Mouse (Mus musculus) stomach, embryonic 15.5 days (tissue): ENCODE measurements around the gene Iqcc. TPM values are rescaled to one million over a fixed set of nuclear protein-coding genes. Genes with fewer than 3 reads are reported as not detected.

Experiments used
- ATAC-seq: fragments of 200-750 bp; cut with Nextera tagmentation; 2 replicates; pipeline ENCODE4 v1.8.0; 2017; ENCODE audit warnings: low read depth, moderate number of reproducible peaks, moderate TSS enrichment; ENCODE audit not compliant: insufficient read depth, low FRiP score
- H3K27ac ChIP-seq: fragments of 300-500 bp; sonication (generic); 2 replicates; pipeline ENCODE4 v1.5.1; 2015; ENCODE audit warnings: mild to moderate bottlenecking, inconsistent platforms
- H3K27me3 ChIP-seq: fragments of 300-500 bp; sonication (generic); replicated peaks from 2 replicates; pipeline ENCODE4 v1.6.1; 2015; ENCODE audit warnings: inconsistent platforms
- H3K36me3 ChIP-seq: fragments of 300-500 bp; sonication (generic); 2 replicates; pipeline ENCODE4 v1.6.1; 2015; ENCODE audit warnings: inconsistent platforms
- H3K4me1 ChIP-seq: fragments of 300-500 bp; sonication (generic); 2 replicates; pipeline ENCODE4 v1.6.1; 2015; ENCODE audit warnings: inconsistent platforms
- H3K4me2 ChIP-seq: fragments of 300-500 bp; sonication (generic); 2 replicates; pipeline ENCODE4 v1.6.1; 2015; ENCODE audit warnings: mild to moderate bottlenecking, inconsistent platforms
- H3K4me3 ChIP-seq: fragments of 300-500 bp; sonication (generic); replicated peaks from 2 replicates; pipeline ENCODE4 v1.5.1; 2015; ENCODE audit warnings: inconsistent platforms
- H3K9ac ChIP-seq: fragments of 300-500 bp; sonication (generic); 2 replicates; pipeline ENCODE4 v1.6.1; 2015; ENCODE audit warnings: inconsistent platforms
- H3K9me3 ChIP-seq: fragments of 300-500 bp; sonication (generic); 2 replicates; pipeline ENCODE4 v1.6.1; 2016; ENCODE audit warnings: inconsistent platforms
- WGBS: fragments of 180-500 bp; shearing (Covaris S2); methylation state at CpG from one replicate; pipeline ENCODE4 v1.1.7; 2015; 5-methylcytosine and 5-hydroxymethylcytosine counted together
- polyA plus RNA-seq: library from polyadenylated mRNA; unstranded; fragments of >200 nt; fragmentation: Nextera tagmentation; extraction: Ambion mirVana; gene quantifications from 2 replicates; pipeline ENCODE4 v1.2.1, GENCODE M21; 2015

Iqcc gene
- polyA plus RNA-seq, 1 experiment from 2014 or later, result 25.0 TPM

DNA sequence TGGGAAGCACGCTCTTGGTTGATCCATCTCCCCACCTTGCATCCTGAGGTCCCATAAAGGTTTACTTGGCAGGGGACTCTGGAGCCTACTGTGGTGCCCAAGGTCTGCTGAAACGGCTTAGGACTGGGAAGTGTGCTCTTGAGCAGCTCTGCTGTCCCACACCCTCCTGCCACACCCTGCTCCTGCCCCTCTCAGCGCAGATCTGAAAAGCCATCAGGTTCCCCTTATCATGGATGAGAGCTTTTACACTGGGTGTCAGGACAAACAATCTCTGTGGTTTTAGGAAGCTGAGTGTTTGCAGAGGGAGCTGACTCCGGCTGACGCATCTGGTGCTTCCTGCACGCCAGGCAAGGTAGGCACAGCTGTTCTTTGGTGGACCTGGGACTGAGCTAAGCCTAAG is 15.0 kb upstream of the Iqcc start:
- H3K4me3 ChIP-seq, result no peak overlapping the region
- peaks cover 6% of the 10 kb centered on the region; the same call in 1 of the 2 replicates for H3K4me1 ChIP-seq
- no peaks in the 10 kb centered on the region for H3K9me3 ChIP-seq
- no peaks in the 10 kb centered on the region for H3K27me3 ChIP-seq
- H3K36me3 ChIP-seq, result peaks cover 77% of the 10 kb centered on the region
- H3K27ac ChIP-seq, result no peak overlapping the region
- ATAC-seq, result 0 out of 2 replicates have a peak, but pooled peaks have one; percentile 30
- WGBS, result 84% methylated on average over 6 of the region's 6 CpGs
- H3K9ac ChIP-seq, result no peak overlapping the region
- no peak overlapping the region for H3K4me2 ChIP-seq

DNA sequence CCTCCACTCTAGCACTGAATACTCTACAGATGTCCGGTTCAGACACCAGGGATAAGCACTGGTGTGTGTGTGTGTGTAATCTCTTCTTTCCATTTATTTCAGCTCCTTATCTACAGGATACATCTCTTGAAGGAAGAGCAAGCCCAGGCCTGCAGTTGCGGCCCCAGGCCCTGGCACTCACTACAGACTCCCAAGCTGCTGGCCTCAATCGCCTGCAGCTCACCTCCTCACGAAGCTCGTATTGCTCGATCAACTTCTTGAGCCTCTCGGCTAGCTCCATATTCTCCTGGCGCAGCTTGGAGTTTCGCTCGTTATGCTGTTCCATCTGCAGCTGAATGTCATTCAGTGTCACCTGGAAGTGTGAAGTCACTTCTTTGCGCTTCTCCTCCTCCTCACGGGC is 13.0 kb upstream of the Iqcc start:
- H3K27ac ChIP-seq, result no peak overlapping the region
- H3K4me1 ChIP-seq, result 0 out of 2 replicates have a peak, but pooled peaks cover 3% of the 10 kb centered on the region
- 90% methylated on average over 12 of the region's 12 CpGs for WGBS
- no peaks in the 10 kb centered on the region for H3K27me3 ChIP-seq
- no peak overlapping the region for H3K4me3 ChIP-seq
- no peaks in the 10 kb centered on the region for H3K9me3 ChIP-seq
- peaks cover 81% of the 10 kb centered on the region for H3K36me3 ChIP-seq
- no peak for ATAC-seq
- no peak overlapping the region for H3K4me2 ChIP-seq
- no peak overlapping the region for H3K9ac ChIP-seq

DNA sequence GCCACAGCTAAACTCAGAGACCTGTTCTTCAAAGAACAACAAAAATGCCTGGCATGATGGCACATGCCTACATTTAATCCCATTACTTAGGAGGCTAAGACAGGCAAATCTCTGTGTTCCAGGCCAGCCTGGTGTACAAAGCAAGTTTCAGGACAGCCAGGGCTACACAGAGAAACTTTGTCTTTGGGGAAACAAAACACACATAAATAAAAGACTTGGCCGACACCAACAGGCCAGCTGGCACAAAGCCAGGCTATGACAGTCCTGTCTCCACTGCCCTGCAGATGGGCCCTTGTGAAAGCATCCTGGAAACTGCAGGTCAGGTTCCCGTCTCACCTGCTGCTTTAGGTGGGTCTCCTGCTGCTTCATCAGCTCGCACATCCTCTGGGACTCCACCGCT is 12.0 kb upstream of the Iqcc start:
- Histone ChIP-seq H3K9ac (no peak overlapping the region), H3K4me2 (no peak overlapping the region), H3K27ac (no peak overlapping the region), H3K27me3 (no peaks in the 10 kb centered on the region), H3K4me1 (0 out of 2 replicates have a peak, but pooled peaks cover 3% of the 10 kb centered on the region), H3K4me3 (no peak overlapping the region), H3K36me3 (peaks cover 76% of the 10 kb centered on the region), H3K9me3 (no peaks in the 10 kb centered on the region)
- WGBS, result 78% methylated on average over 4 of the region's 4 CpGs
- ATAC-seq, result no peak

DNA sequence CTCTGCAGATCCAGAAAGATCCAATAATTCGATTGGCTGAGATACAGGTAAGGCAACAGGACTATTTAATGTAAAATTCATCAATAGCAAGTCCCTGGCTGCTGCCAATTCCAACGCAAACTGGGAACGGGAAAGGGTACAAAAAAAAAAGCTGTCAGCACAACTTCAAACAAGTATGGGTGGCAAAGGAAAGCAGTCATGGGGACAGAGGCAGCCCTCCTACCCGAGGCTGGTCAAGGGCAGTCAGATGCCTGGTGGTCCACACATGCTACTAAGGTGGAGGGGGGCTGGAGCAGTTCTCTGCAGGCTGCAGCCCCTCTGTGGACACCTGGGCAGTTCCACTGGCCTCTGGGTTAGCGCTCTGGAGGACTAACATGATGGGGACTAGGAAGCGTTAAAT is 7.1 kb upstream of the Iqcc start:
- H3K4me1 ChIP-seq, result peaks cover 31% of the 10 kb centered on the region
- 70% methylated on average over 6 of the region's 6 CpGs for WGBS
- no peaks in the 10 kb centered on the region for H3K27me3 ChIP-seq
- H3K9ac ChIP-seq, result no peak overlapping the region
- H3K4me3 ChIP-seq, result no peak overlapping the region
- no peak for ATAC-seq
- H3K9me3 ChIP-seq, result no peaks in the 10 kb centered on the region
- no peak overlapping the region for H3K27ac ChIP-seq
- no peak overlapping the region for H3K4me2 ChIP-seq
- peaks cover 38% of the 10 kb centered on the region for H3K36me3 ChIP-seq

DNA sequence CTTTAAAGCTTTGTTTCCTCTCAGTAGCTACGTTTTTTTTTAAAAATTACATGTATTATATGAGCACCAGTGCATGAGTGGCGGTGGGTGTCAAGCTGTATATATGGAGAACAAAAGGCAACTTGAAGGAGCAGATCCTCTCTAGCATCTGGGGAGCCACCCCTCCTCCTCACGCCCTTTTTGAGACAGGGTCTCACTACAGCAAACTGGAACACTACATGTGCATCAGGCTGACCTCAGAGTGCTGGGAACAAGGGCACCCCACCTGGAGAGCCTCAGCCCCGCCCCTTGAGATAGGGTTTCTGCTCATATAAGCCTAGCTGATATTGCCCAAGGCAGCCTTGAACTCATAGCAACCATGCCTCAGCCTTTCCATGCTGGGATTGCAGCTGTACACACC is 6.6 kb upstream of the Iqcc start:
- Histone ChIP-seq H3K27me3 (no peaks in the 10 kb centered on the region), H3K4me1 (peaks cover 30% of the 10 kb centered on the region), H3K4me3 (no peak overlapping the region), H3K27ac (peak overlapping the region; percentile 90; the same call in 1 of the 2 replicates), H3K4me2 (no peak overlapping the region; the same call in 1 of the 2 replicates), H3K36me3 (peaks cover 33% of the 10 kb centered on the region), H3K9me3 (no peaks in the 10 kb centered on the region), H3K9ac (no peak overlapping the region)
- no peak for ATAC-seq
- 38% methylated on average over 4 of the region's 4 CpGs for WGBS

DNA sequence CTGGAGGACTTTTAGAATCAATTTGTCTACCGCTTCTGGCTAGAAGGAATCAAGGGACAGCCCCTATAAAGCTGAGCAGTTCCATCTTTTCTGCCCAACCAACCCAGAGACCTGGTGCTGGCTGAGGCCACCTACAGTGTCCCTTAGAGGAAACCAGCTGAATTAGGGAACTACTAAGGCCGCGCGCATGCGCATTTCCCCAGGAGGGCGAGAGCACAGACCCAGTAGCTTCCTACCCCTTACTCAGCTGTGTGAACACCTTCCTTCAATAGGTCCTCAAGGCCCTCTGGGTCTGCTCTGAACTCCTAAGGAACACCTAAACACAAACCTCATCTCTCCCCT is 6.1 kb upstream of the Iqcc start:
- H3K4me2 ChIP-seq, result peak overlapping the region; percentile 75
- 6% methylated on average over 6 of the region's 6 CpGs for WGBS
- peak overlapping the region; percentile 27; the same call in 1 of the 2 replicates for H3K9ac ChIP-seq
- peaks cover 30% of the 10 kb centered on the region for H3K4me1 ChIP-seq
- peak overlapping the region; percentile 90 for H3K27ac ChIP-seq
- H3K4me3 ChIP-seq, result peak overlapping the region; percentile 66
- no peak for ATAC-seq
- peaks cover 29% of the 10 kb centered on the region for H3K36me3 ChIP-seq
- H3K27me3 ChIP-seq, result no peaks in the 10 kb centered on the region
- H3K9me3 ChIP-seq, result no peaks in the 10 kb centered on the region

DNA sequence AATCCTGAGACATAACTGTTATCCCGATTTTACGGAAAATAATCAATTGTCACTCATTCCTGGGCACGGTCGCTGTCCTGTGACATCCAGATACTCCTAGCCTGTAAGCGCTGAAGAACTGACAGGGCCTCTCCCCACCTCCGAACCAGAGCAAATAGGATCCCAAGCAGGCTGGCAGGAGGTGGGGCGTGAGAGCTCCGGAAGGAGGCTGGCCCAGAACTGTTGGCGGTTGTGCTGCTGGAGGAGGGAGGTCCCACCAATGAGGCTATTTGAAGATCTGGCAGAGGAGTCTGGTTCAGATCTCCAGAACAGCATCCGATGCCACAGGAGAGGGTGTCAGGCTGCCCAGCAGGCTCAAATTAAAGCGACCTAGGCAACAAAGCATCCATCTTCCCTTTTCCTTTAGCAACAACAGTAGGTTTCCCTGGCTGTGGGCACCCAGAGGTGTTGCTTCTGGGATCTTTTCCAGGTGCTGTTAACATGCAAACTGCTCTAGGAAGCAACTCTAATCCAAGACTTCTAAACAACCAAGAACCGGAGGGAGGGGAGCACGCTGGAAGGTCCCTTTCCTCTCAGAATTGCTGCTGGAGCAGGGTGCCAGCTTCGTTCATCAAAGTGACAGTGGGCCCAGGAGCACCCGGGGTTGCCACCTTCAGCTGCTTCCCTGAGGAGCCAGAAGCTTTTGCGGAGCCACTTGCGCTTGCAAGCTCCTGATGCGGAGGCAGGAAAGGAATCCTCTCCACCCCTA is 5.6 kb upstream of the Iqcc start:
- Histone ChIP-seq H3K4me1 (peaks cover 30% of the 10 kb centered on the region), H3K4me2 (peak overlapping the region; percentile 75), H3K27me3 (no peaks in the 10 kb centered on the region), H3K9me3 (no peaks in the 10 kb centered on the region), H3K27ac (peak overlapping the region; percentile 90), H3K4me3 (peak overlapping the region; percentile 66), H3K36me3 (peaks cover 24% of the 10 kb centered on the region), H3K9ac (peak overlapping the region; percentile 37; the same call in 1 of the 2 replicates)
- ATAC-seq, result peak; percentile 91
- under 1% methylated on average over 18 of the region's 18 CpGs for WGBS

DNA sequence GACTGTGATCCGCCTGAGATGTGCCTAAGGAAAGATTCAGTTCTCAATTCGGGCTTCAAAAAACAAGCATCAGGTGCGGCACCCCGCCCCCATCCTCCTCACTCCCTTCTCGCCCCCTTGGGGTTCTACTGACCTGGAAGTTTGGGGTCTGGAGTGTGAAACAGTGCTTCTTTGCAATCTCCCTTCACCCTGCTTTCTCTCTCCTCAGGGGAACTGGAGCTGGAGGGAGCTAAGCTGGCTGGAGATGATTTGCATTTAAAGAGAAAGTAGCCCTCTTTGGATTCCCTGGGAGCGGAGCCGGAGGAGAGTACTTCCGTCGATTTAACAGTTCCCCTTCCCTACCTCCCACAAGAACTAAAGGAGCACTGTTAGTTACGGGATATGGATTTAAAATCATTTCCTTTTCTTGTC is 4.8 kb upstream of the Iqcc start, which contains the start of gene Ccdc28b:
TSS of gene Ccdc28b (minus strand) at position 267 of the 411 bp plus-strand sequence.
- Histone ChIP-seq H3K9ac (peak within 1 kb of the TSS; percentile 37; the same call in 1 of the 2 replicates), H3K36me3 (peaks cover 17% of the 10 kb centered on the region), H3K9me3 (no peaks in the 10 kb centered on the region), H3K4me3 (peak within 1 kb of the TSS; percentile 66), H3K27ac (peak within 1 kb of the TSS; percentile 90), H3K4me2 (peak within 1 kb of the TSS; percentile 75), H3K27me3 (no peaks in the 10 kb centered on the region), H3K4me1 (peaks cover 30% of the 10 kb centered on the region)
- under 1% methylated on average over 10 of the region's 10 CpGs for WGBS
- no peak for ATAC-seq

DNA sequence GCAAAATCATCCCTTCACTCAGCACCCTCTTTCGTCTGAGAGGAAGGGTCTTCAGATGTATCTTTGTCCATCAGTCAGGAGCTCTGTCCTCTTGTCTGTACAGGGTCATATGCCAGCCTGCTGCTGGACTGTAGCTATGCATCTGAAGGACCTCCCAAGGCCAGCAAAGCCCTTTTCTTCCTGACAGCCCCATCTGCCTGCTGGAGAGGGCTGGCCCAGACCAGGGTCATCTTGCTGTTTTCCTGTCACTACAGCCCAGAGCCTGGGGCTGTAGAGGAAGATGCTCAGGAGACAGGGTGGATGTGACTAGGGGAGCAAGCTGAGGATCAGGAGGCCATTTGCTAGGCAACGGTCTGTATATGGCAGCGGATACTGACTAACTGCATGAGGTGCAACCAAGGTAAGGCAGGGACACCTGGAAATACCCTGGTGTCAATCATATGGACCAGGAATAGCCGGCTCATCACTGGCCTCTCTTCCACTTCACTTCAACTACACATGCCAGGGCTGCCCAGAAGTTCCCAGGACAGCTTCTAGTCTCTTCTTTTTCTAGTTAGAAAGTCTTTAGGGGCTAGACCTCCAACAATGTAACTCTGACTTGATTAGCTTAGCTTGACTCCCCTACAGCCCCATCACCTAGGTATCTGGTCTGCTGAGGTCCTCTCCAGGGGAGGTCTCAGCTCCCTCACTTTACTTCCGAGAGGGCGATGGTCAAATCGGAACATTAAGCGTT is 4.1 kb upstream of the Iqcc start:
- Histone ChIP-seq H3K9ac (peak overlapping the region; percentile 37; the same call in 1 of the 2 replicates), H3K4me2 (peak overlapping the region; percentile 75), H3K27me3 (no peaks in the 10 kb centered on the region), H3K4me3 (peak overlapping the region; percentile 66), H3K9me3 (no peaks in the 10 kb centered on the region), H3K4me1 (peaks cover 36% of the 10 kb centered on the region), H3K36me3 (peaks cover 10% of the 10 kb centered on the region; the same call in 1 of the 2 replicates), H3K27ac (peak overlapping the region; percentile 90)
- WGBS, result 15% methylated on average over 8 of the region's 8 CpGs
- no peak for ATAC-seq

DNA sequence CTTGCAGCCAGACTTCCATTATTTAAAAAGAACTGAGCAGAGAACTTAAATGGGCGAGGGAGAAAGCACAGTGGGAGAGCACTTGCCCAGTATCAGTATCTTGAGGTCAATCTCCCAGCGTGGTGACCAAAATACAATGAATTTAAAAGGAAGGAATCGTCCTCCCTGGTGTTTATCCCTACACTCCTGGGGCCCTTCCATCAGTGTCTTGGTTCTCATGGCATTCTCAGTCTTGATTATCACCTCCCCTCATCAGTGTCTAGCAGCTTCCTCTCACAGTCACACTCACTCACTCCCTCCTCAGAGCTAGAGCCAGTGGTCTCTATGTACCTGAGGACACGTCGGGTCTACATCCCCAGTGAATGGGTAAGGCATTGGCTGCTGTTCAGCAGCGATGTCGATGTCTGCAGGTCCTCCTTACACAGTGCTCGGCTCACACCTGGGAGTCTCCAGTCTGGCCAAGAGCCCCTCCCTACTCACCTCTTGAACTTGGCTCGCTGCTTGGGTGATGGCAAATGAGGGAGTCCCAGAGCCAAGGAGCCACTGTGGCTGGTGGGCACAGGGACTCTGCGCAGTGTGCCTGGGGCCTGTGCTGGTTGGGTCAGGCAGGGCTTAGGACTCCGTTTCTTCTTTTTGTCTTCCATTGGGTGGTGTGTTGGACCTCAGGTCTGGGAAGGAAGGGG is 3.4 kb upstream of the Iqcc start:
- no peak overlapping the region for H3K9ac ChIP-seq
- no peaks in the 10 kb centered on the region for H3K9me3 ChIP-seq
- H3K27ac ChIP-seq, result no peak overlapping the region
- H3K4me2 ChIP-seq, result no peak overlapping the region; the same call in 1 of the 2 replicates
- no peak for ATAC-seq
- peak overlapping the region; percentile 66; the same call in 1 of the 2 replicates for H3K4me3 ChIP-seq
- 0 out of 2 replicates have a peak, but pooled peaks cover 3% of the 10 kb centered on the region for H3K36me3 ChIP-seq
- H3K27me3 ChIP-seq, result no peaks in the 10 kb centered on the region
- WGBS, result 72% methylated on average over 11 of the region's 11 CpGs
- peaks cover 36% of the 10 kb centered on the region for H3K4me1 ChIP-seq

DNA sequence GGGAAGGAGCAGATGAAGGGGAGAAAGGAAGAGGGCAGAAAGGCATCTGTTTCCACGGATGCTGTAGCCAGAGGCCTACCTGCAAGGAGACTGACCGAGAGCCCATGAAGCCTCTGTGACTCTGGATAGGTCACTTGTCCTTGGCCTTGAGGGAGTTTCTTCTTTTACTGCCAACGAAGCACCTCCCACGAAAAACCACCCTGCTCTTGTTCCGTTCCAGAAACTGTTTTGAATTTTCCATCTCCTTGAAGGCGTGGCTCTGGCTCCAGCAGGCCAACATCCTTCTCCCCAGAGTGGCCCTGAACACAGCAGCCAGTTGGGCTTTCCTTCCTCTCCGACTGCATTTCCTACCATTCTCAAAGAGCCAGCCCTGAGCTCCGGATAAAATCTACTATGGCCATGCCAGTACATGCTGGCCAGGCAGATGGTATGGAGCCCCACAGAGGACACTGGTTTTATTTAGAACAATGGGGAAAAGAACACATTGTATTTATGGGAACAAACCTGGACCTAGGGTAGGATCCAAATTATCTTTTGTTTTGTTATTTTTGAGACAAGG is 2.5 kb upstream of the Iqcc start:
- Histone ChIP-seq H3K4me3 (no peak overlapping the region), H3K4me2 (no peak overlapping the region), H3K27me3 (no peaks in the 10 kb centered on the region), H3K9ac (no peak overlapping the region), H3K36me3 (0 out of 2 replicates have a peak, but pooled peaks cover 6% of the 10 kb centered on the region), H3K9me3 (no peaks in the 10 kb centered on the region), H3K27ac (peak overlapping the region; percentile 46; the same call in 1 of the 2 replicates), H3K4me1 (peaks cover 36% of the 10 kb centered on the region)
- 74% methylated on average over 8 of the region's 8 CpGs for WGBS
- ATAC-seq, result no peak
